Mouse (Mus musculus) liver, embryonic 16.5 days (tissue): ENCODE results near the gene Kcne2. TPM values are rescaled to one million over a fixed set of nuclear protein-coding genes. Genes with fewer than 3 reads are reported as not detected.

Experiments used
- ATAC-seq: fragments of 200-750 bp; cut with Nextera tagmentation; 2 replicates; pipeline ENCODE4 v1.8.0; 2017; ENCODE audit warnings: low read depth, mild to moderate bottlenecking, moderate number of reproducible peaks, moderate library complexity
- H3K27ac ChIP-seq: fragments of 300-500 bp; sonication (generic); 2 replicates; pipeline ENCODE4 v1.5.1; 2014; ENCODE audit warnings: mild to moderate bottlenecking, low read length
- H3K27me3 ChIP-seq: fragments of 300-500 bp; sonication (generic); 2 replicates; pipeline ENCODE4 v1.6.1; 2014; ENCODE audit warnings: low read depth, low read length, mixed read lengths; ENCODE audit not compliant: control insufficient read depth, insufficient read depth
- H3K36me3 ChIP-seq: fragments of 300-500 bp; sonication (generic); 2 replicates; pipeline ENCODE4 v1.6.1; 2014; ENCODE audit warnings: mild to moderate bottlenecking; ENCODE audit not compliant: control insufficient read depth, insufficient read depth
- H3K4me1 ChIP-seq: fragments of 300-500 bp; sonication (generic); 2 replicates; pipeline ENCODE4 v1.6.1; 2014; ENCODE audit warnings: low read depth, low read length, mixed read lengths; ENCODE audit not compliant: control insufficient read depth
- H3K4me2 ChIP-seq: fragments of 300-500 bp; sonication (generic); 2 replicates; pipeline ENCODE4 v1.6.1; 2014; ENCODE audit warnings: low read depth, low read length, mixed read lengths
- H3K4me3 ChIP-seq: fragments of 300-500 bp; sonication (generic); 2 replicates; pipeline ENCODE4 v1.5.1; 2014; ENCODE audit warnings: low read depth, mild to moderate bottlenecking, low read length
- H3K9ac ChIP-seq: fragments of 300-500 bp; sonication (generic); 2 replicates; pipeline ENCODE4 v1.6.1; 2014; ENCODE audit warnings: low read depth, low read length
- H3K9me3 ChIP-seq: fragments of 300-500 bp; sonication (generic); replicated peaks from 2 replicates; pipeline ENCODE4 v1.6.1; 2016; ENCODE audit warnings: low read length; ENCODE audit not compliant: control insufficient read depth
- WGBS: fragments of 180-500 bp; shearing (Covaris S2); extraction: QIAGEN DNeasy Blood & Tissue Kit; methylation state at CpG from one replicate; pipeline ENCODE4 v1.1.7; 2014; ENCODE audit not compliant: insufficient replicate concordance; 5-methylcytosine and 5-hydroxymethylcytosine counted together
- polyA plus RNA-seq: library from polyadenylated mRNA; unstranded; fragments of >200 nt; fragmentation: Nextera tagmentation; extraction: Ambion mirVana; gene quantifications from 2 replicates; pipeline ENCODE4 v1.2.1, GENCODE M21; 2015

The Kcne2 gene
- polyA plus RNA-seq, 1 experiment from 2014 or later = not detected

- H3K4me2 ChIP-seq = no peak overlapping the region
- H3K4me1 ChIP-seq = no peaks in the 10 kb centered on the region
- ATAC-seq = no peak
- H3K27ac ChIP-seq = no peak overlapping the region
- no peaks in the 10 kb centered on the region for H3K9me3 ChIP-seq
- no peak overlapping the region for H3K9ac ChIP-seq
- H3K4me3 ChIP-seq = no peak overlapping the region
- no peaks in the 10 kb centered on the region for H3K36me3 ChIP-seq
- no peaks in the 10 kb centered on the region for H3K27me3 ChIP-seq
- WGBS = 46% methylated on average over 4 of the region's 4 CpGs
These were observed 16.7 kb upstream of the Kcne2 start for GRCm38 (mm10) chr16:92275526-92275925.

- ATAC-seq = no peak
- WGBS = 66% methylated on average over 5 of the region's 5 CpGs
- Histone ChIP-seq H3K9ac (no peak overlapping the region), H3K4me1 (no peaks in the 10 kb centered on the region), H3K4me2 (no peak overlapping the region), H3K4me3 (no peak overlapping the region), H3K27me3 (no peaks in the 10 kb centered on the region; the same call in 1 of the 2 replicates), H3K27ac (no peak overlapping the region), H3K9me3 (no peaks in the 10 kb centered on the region), H3K36me3 (no peaks in the 10 kb centered on the region)
These were observed 9.5 kb upstream of the Kcne2 start for GRCm38 (mm10) chr16:92282671-92283070.

- no peak overlapping the region for H3K4me2 ChIP-seq
- no peak overlapping the region for H3K27ac ChIP-seq
- no peaks in the 10 kb centered on the region for H3K9me3 ChIP-seq
- 26% methylated on average over 10 of the region's 10 CpGs for WGBS
- no peaks in the 10 kb centered on the region for H3K4me1 ChIP-seq
- H3K27me3 ChIP-seq = no peaks in the 10 kb centered on the region; the same call in 1 of the 2 replicates
- H3K36me3 ChIP-seq = no peaks in the 10 kb centered on the region
- H3K9ac ChIP-seq = no peak overlapping the region
- no peak for ATAC-seq
- no peak overlapping the region for H3K4me3 ChIP-seq
These were observed 7.1 kb upstream of the Kcne2 start for GRCm38 (mm10) chr16:92285068-92285467.

- Histone ChIP-seq H3K9ac (no peak overlapping the region), H3K4me1 (no peaks in the 10 kb centered on the region), H3K27me3 (no peaks in the 10 kb centered on the region; the same call in 1 of the 2 replicates), H3K27ac (no peak overlapping the region), H3K4me3 (no peak overlapping the region), H3K4me2 (no peak overlapping the region), H3K36me3 (no peaks in the 10 kb centered on the region), H3K9me3 (no peaks in the 10 kb centered on the region)
- WGBS = 11% methylated on average over 7 of the region's 7 CpGs
- no peak for ATAC-seq
These were observed 5.6 kb upstream of the Kcne2 start for GRCm38 (mm10) chr16:92286609-92287008.

GRCm38 (mm10) chr16:92288778-92289177 lies 3.4 kb upstream of the Kcne2 start:
- no peaks in the 10 kb centered on the region for H3K36me3 ChIP-seq
- no peaks in the 10 kb centered on the region for H3K9me3 ChIP-seq
- ATAC-seq = no peak
- no peaks in the 10 kb centered on the region; the same call in 1 of the 2 replicates for H3K27me3 ChIP-seq
- no peaks in the 10 kb centered on the region for H3K4me1 ChIP-seq
- WGBS = 68% methylated on average over 9 of the region's 9 CpGs
- no peak overlapping the region for H3K4me2 ChIP-seq
- no peak overlapping the region for H3K4me3 ChIP-seq
- H3K27ac ChIP-seq = no peak overlapping the region
- no peak overlapping the region for H3K9ac ChIP-seq

- H3K9ac ChIP-seq = no peak overlapping the region
- ATAC-seq = no peak
- no peak overlapping the region for H3K27ac ChIP-seq
- H3K4me3 ChIP-seq = no peak overlapping the region
- H3K9me3 ChIP-seq = no peaks in the 10 kb centered on the region
- no peaks in the 10 kb centered on the region for H3K4me1 ChIP-seq
- no peak overlapping the region for H3K4me2 ChIP-seq
- H3K36me3 ChIP-seq = no peaks in the 10 kb centered on the region
- H3K27me3 ChIP-seq = peaks cover 3% of the 10 kb centered on the region; the same call in 1 of the 2 replicates
These were observed 2.1 kb upstream of the Kcne2 start for GRCm38 (mm10) chr16:92290045-92290444.

- no peaks in the 10 kb centered on the region for H3K9me3 ChIP-seq
- no peak overlapping the region for H3K27ac ChIP-seq
- H3K4me3 ChIP-seq = no peak overlapping the region
- 46% methylated on average over 12 of the region's 12 CpGs for WGBS
- H3K4me2 ChIP-seq = no peak overlapping the region
- H3K9ac ChIP-seq = no peak overlapping the region
- H3K27me3 ChIP-seq = 0 out of 2 replicates have a peak, but pooled peaks cover 3% of the 10 kb centered on the region
- no peaks in the 10 kb centered on the region for H3K36me3 ChIP-seq
- no peaks in the 10 kb centered on the region for H3K4me1 ChIP-seq
- no peak for ATAC-seq
These were observed 2.2 kb downstream of the Kcne2 start for GRCm38 (mm10) chr16:92294267-92294970.

- H3K4me1 ChIP-seq = no peaks in the 10 kb centered on the region
- no peaks in the 10 kb centered on the region for H3K36me3 ChIP-seq
- H3K9me3 ChIP-seq = no peaks in the 10 kb centered on the region
- no peak overlapping the region for H3K27ac ChIP-seq
- H3K4me2 ChIP-seq = no peak overlapping the region
- no peak overlapping the region for H3K4me3 ChIP-seq
- ATAC-seq = no peak
- H3K9ac ChIP-seq = no peak overlapping the region
- WGBS = 41% methylated on average over 2 of the region's 2 CpGs
- 0 out of 2 replicates have a peak, but pooled peaks cover 3% of the 10 kb centered on the region for H3K27me3 ChIP-seq
These were observed 3.1 kb downstream of the Kcne2 start for GRCm38 (mm10) chr16:92295328-92295727.

GRCm38 (mm10) chr16:92300649-92301411 lies 8.6 kb downstream of the Kcne2 start, which contains the start of gene Smim11:
Smim11 (plus strand) TSS chr16:92301286.
- H3K4me1 ChIP-seq = peaks cover 18% of the 10 kb centered on the region
- H3K4me2 ChIP-seq = peak within 1 kb of the TSS; percentile 75
- peak; percentile 94 for ATAC-seq
- H3K4me3 ChIP-seq = peak within 1 kb of the TSS; percentile 71
- no peaks in the 10 kb centered on the region for H3K27me3 ChIP-seq
- H3K9me3 ChIP-seq = no peaks in the 10 kb centered on the region
- H3K36me3 ChIP-seq = no peaks in the 10 kb centered on the region
- H3K9ac ChIP-seq = peak within 1 kb of the TSS; percentile 70
- WGBS = 10% methylated on average over 32 of the region's 32 CpGs
- peak within 1 kb of the TSS; percentile 25; the same call in 1 of the 2 replicates for H3K27ac ChIP-seq
